Mouse (Mus musculus) erythroblast, embryonic 14.5 days (primary cell): ENCODE data around the gene Capn15. TPM values are rescaled to one million over a fixed set of nuclear protein-coding genes. Genes with fewer than 3 reads are reported as not detected.

Experiments used
- H3K27me3 ChIP-seq: 2 replicates; pipeline ENCODE4 v1.6.1; 2012; ENCODE audit warnings: inconsistent platforms; ENCODE audit not compliant: control insufficient read depth
- H3K36me3 ChIP-seq: 2 replicates; pipeline ENCODE4 v1.6.1; 2012; ENCODE audit warnings: mild to moderate bottlenecking, inconsistent platforms; ENCODE audit not compliant: control insufficient read depth
- H3K4me1 ChIP-seq: 2 replicates; pipeline ENCODE4 v1.6.1; 2012; ENCODE audit warnings: inconsistent platforms; ENCODE audit not compliant: control insufficient read depth
- H3K4me3 ChIP-seq: replicated peaks from 2 replicates; pipeline ENCODE3; 2012; ENCODE audit warnings: moderate library complexity, mild to moderate bottlenecking, inconsistent platforms
- H3K9me3 ChIP-seq: 2 replicates; pipeline ENCODE4 v1.6.1; 2012; ENCODE audit warnings: low read length, inconsistent platforms, mixed read lengths; ENCODE audit not compliant: control insufficient read depth
- GATA1 ChIP-seq: IDR thresholded peaks from 2 replicates; pipeline ENCODE4 v1.6.1; 2012; ENCODE audit warnings: low read length, inconsistent platforms, mixed read lengths
- TAL1 ChIP-seq: IDR thresholded peaks from 3 replicates; pipeline ENCODE4 v1.6.1; 2012; ENCODE audit warnings: low read length, inconsistent platforms, mixed read lengths
- polyA plus RNA-seq: library from polyadenylated mRNA; stranded (reverse); fragments of >175 nt; gene quantifications from 2 replicates; pipeline ENCODE4 v1.2.3, GENCODE M21; 2012

The Capn15 gene
- polyA plus RNA-seq, 1 experiment = 6.3 TPM

- Histone ChIP-seq H3K27me3 (peaks cover 49% of the 10 kb centered on the region), H3K9me3 (peaks cover 15% of the 10 kb centered on the region; the same call in 1 of the 2 replicates), H3K4me3 (peak within 1 kb of the TSS; percentile 51), H3K4me1 (peaks cover 58% of the 10 kb centered on the region), H3K36me3 (peaks cover 20% of the 10 kb centered on the region)
- TF ChIP-seq TAL1 (no peak), GATA1 (no peak)
Measured at GRCm38 (mm10) chr17:25951803-25952623, 33.6 kb downstream of the Capn15 start, which contains the start of gene A930017K11Rik. Gene A930017K11Rik, minus strand, starts transcription at chr17:25952565.

- peaks cover 15% of the 10 kb centered on the region; the same call in 1 of the 2 replicates for H3K9me3 ChIP-seq
- H3K4me3 ChIP-seq = peak overlapping the region; percentile 51
- peaks cover 60% of the 10 kb centered on the region for H3K4me1 ChIP-seq
- H3K36me3 ChIP-seq = peaks cover 18% of the 10 kb centered on the region
- H3K27me3 ChIP-seq = peaks cover 49% of the 10 kb centered on the region
- no peak for TF ChIP-seq GATA1
- no peak for TF ChIP-seq TAL1
Measured at GRCm38 (mm10) chr17:25951225-25951802, 34.3 kb downstream of the Capn15 start.

- no peak overlapping the region for H3K4me3 ChIP-seq
- H3K27me3 ChIP-seq = peaks cover 49% of the 10 kb centered on the region
- H3K9me3 ChIP-seq = peaks cover 15% of the 10 kb centered on the region; the same call in 1 of the 2 replicates
- TF ChIP-seq TAL1 (no peak), GATA1 (no peak)
- H3K4me1 ChIP-seq = peaks cover 60% of the 10 kb centered on the region
- peaks cover 18% of the 10 kb centered on the region for H3K36me3 ChIP-seq
Measured at GRCm38 (mm10) chr17:25950706-25951105, 34.9 kb downstream of the Capn15 start.

- peaks cover 15% of the 10 kb centered on the region; the same call in 1 of the 2 replicates for H3K9me3 ChIP-seq
- H3K27me3 ChIP-seq = peaks cover 49% of the 10 kb centered on the region
- TF ChIP-seq GATA1 = no peak
- no peak for TF ChIP-seq TAL1
- peaks cover 24% of the 10 kb centered on the region for H3K36me3 ChIP-seq
- H3K4me3 ChIP-seq = no peak overlapping the region
- peaks cover 62% of the 10 kb centered on the region for H3K4me1 ChIP-seq
Measured at GRCm38 (mm10) chr17:25949981-25950380, 35.6 kb downstream of the Capn15 start.

GRCm38 (mm10) chr17:25948051-25948450 is 37.5 kb downstream of the Capn15 start:
- peak overlapping the region; percentile 27 for H3K4me3 ChIP-seq

GRCm38 (mm10) chr17:25947576-25947975 is 38.0 kb downstream of the Capn15 start:
- peak overlapping the region; percentile 27 for H3K4me3 ChIP-seq
- H3K4me1 ChIP-seq = peaks cover 81% of the 10 kb centered on the region
- H3K27me3 ChIP-seq = peaks cover 31% of the 10 kb centered on the region
- H3K36me3 ChIP-seq = peaks cover 35% of the 10 kb centered on the region
- no peak for TF ChIP-seq TAL1
- TF ChIP-seq GATA1 = no peak
- H3K9me3 ChIP-seq = peaks cover 15% of the 10 kb centered on the region; the same call in 1 of the 2 replicates

More at GRCm38 (mm10) chr17:25948051-25948450, 37.5 kb downstream of the Capn15 start:
- peaks cover 36% of the 10 kb centered on the region for H3K27me3 ChIP-seq
- H3K36me3 ChIP-seq = peaks cover 34% of the 10 kb centered on the region
- peaks cover 78% of the 10 kb centered on the region for H3K4me1 ChIP-seq
- peaks cover 15% of the 10 kb centered on the region; the same call in 1 of the 2 replicates for H3K9me3 ChIP-seq
- TF ChIP-seq TAL1 = no peak
- no peak for TF ChIP-seq GATA1

DNA sequence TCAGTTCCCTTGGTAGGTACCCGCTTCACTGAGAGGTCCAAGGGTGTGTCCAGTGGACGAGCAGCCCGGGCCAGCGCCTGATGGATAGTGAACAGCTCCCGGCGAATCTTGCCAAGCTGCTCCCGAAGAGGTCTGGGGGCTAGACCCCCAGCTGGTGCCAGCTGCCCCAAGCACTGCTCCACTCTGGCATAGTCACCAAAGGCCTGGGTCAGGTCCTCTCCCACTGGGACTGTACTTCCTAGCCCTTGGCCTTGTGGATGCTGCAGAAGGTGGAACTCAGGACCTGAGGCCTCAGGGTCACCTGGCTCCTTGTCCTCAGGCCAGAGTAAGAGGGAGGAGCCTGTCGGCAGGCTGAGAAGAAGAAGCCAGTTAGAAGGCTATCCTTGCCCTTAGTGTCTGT is 38.7 kb downstream of the Capn15 start:
- no peak for TF ChIP-seq GATA1
- TF ChIP-seq TAL1 = no peak
- Histone ChIP-seq H3K4me3 (peak overlapping the region; percentile 52), H3K9me3 (peaks cover 9% of the 10 kb centered on the region; the same call in 1 of the 2 replicates), H3K4me1 (peaks cover 75% of the 10 kb centered on the region), H3K27me3 (peaks cover 24% of the 10 kb centered on the region), H3K36me3 (peaks cover 41% of the 10 kb centered on the region)

DNA sequence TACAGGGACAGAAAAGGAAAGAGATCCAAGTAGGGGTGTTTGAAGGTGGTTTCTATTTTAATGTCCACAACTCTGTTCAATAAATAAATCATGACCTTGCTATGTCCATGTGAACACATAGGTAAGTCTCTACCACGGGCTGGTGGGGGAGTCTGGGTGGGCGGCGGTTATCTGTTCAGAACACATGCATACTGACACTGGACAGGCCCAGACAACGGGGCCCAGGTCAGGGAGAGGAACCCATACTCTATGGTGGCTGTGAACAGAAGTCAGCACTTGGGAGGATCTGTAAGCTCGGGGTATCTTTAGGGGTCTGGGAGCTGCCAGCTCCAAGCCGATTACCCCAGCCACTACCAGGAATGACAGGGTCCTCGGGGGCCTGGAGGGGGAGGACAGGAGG is 39.2 kb downstream of the Capn15 start:
- Histone ChIP-seq H3K4me1 (peaks cover 70% of the 10 kb centered on the region), H3K36me3 (peaks cover 47% of the 10 kb centered on the region), H3K27me3 (peaks cover 19% of the 10 kb centered on the region), H3K4me3 (peak overlapping the region; percentile 52), H3K9me3 (peaks cover 4% of the 10 kb centered on the region; the same call in 1 of the 2 replicates)
- TF ChIP-seq GATA1 (no peak), TAL1 (no peak)
